Mouse (Mus musculus): ENCODE data around the gene Epha3.

Gene Epha3

GRCm38 (mm10) chr16:63863913-63864330 lies at the start of gene Epha3:
TSS of gene Epha3 (minus strand) at chr16:63864175.
- DNase-seq (ENCODE audit: low spot score), result no peak

- no peak for DNase-seq (ENCODE audit: low spot score)
Observed at GRCm38 (mm10) chr16:63903425-63903824, 39.5 kb upstream of the Epha3 start.

- DNase-seq (ENCODE audit: low spot score), result no peak
Observed at GRCm38 (mm10) chr16:63881190-63881589, 17.2 kb upstream of the Epha3 start.

- no peak for DNase-seq (ENCODE audit: low spot score)
Observed at GRCm38 (mm10) chr16:63872313-63872712, 8.3 kb upstream of the Epha3 start.

- no peak for DNase-seq (ENCODE audit: low spot score)
Observed at GRCm38 (mm10) chr16:63864463-63864976, 545 bp upstream of the Epha3 start.

GRCm38 (mm10) chr16:63863181-63863580 lies 794 bp downstream of the Epha3 start:
- no peak for DNase-seq (ENCODE audit: low spot score)

- DNase-seq (ENCODE audit: low spot score), result no peak
Observed at GRCm38 (mm10) chr16:63857561-63857960, 6.4 kb downstream of the Epha3 start.

- no peak for DNase-seq (ENCODE audit: low spot score)
Observed at GRCm38 (mm10) chr16:63856658-63857552, 7.1 kb downstream of the Epha3 start.

- no peak for DNase-seq (ENCODE audit: low spot score)
Observed at GRCm38 (mm10) chr16:63850297-63850696, 13.7 kb downstream of the Epha3 start.

GRCm38 (mm10) chr16:63842911-63843310 lies 21.1 kb downstream of the Epha3 start:
- DNase-seq (ENCODE audit: low spot score), result no peak

- no peak for DNase-seq (ENCODE audit: low spot score)
Observed at GRCm38 (mm10) chr16:63837466-63837865, 26.5 kb downstream of the Epha3 start.

- DNase-seq (ENCODE audit: low spot score), result no peak
Observed at GRCm38 (mm10) chr16:63821164-63821563, 42.8 kb downstream of the Epha3 start.

- DNase-seq (ENCODE audit: low spot score), result no peak
Observed at GRCm38 (mm10) chr16:63817606-63818005, 46.4 kb downstream of the Epha3 start.

- no peak for DNase-seq (ENCODE audit: low spot score)
Observed at GRCm38 (mm10) chr16:63816672-63817071, 47.3 kb downstream of the Epha3 start.

- no peak for DNase-seq (ENCODE audit: low spot score)
Observed at GRCm38 (mm10) chr16:63809871-63810270, 54.1 kb downstream of the Epha3 start.

- no peak for DNase-seq (ENCODE audit: low spot score)
Observed at GRCm38 (mm10) chr16:63808991-63809390, 55.0 kb downstream of the Epha3 start.

GRCm38 (mm10) chr16:63806437-63807129 lies 57.4 kb downstream of the Epha3 start:
- DNase-seq (ENCODE audit: low spot score), result no peak

GRCm38 (mm10) chr16:63806025-63806424 lies 58.0 kb downstream of the Epha3 start:
- no peak for DNase-seq (ENCODE audit: low spot score)

GRCm38 (mm10) chr16:63801436-63801835 lies 62.5 kb downstream of the Epha3 start:
- no peak for DNase-seq (ENCODE audit: low spot score)

GRCm38 (mm10) chr16:63798341-63798740 lies 65.6 kb downstream of the Epha3 start:
- no peak for DNase-seq (ENCODE audit: low spot score)

- DNase-seq (ENCODE audit: low spot score), result no peak
Observed at GRCm38 (mm10) chr16:63794292-63794691, 69.7 kb downstream of the Epha3 start.

- no peak for DNase-seq (ENCODE audit: low spot score)
Observed at GRCm38 (mm10) chr16:63793805-63794204, 70.2 kb downstream of the Epha3 start.

GRCm38 (mm10) chr16:63792084-63792483 lies 71.9 kb downstream of the Epha3 start:
- DNase-seq (ENCODE audit: low spot score), result no peak
